Mouse (Mus musculus) liver, embryonic 14.5 days (tissue): ENCODE data around the gene Rufy3. TPM values are rescaled to one million over a fixed set of nuclear protein-coding genes. Genes with fewer than 3 reads are reported as not detected.

Source experiments
- ATAC-seq: fragments of 200-750 bp; cut with Nextera tagmentation; 2 replicates; pipeline ENCODE4 v1.8.0; 2017; ENCODE audit warnings: moderate number of reproducible peaks, mild to moderate bottlenecking, moderate library complexity; ENCODE audit not compliant: insufficient read depth
- DNase-seq, 3 experiments: peaks; one replicate each; pipeline ENCODE4 v3.0.0-alpha.2; 2012 to 2013; ENCODE audit warnings: low read depth in 3 of 3, low spot score in 3 of 3
- H3K27ac ChIP-seq: fragments of 300-500 bp; sonication (generic); 2 replicates; pipeline ENCODE4 v1.5.1; 2014; ENCODE audit warnings: moderate library complexity, mild to moderate bottlenecking, control low read depth, inconsistent platforms
- H3K27me3 ChIP-seq: fragments of 300-500 bp; sonication (generic); 2 replicates; pipeline ENCODE4 v1.6.1; 2014; ENCODE audit warnings: mild to moderate bottlenecking, low read length, moderate library complexity; ENCODE audit not compliant: control insufficient read depth, insufficient read depth
- H3K36me3 ChIP-seq: fragments of 300-500 bp; sonication (generic); replicated peaks from 2 replicates; pipeline ENCODE4 v1.6.1; 2014; ENCODE audit warnings: low read depth; ENCODE audit not compliant: control insufficient read depth, insufficient read depth
- H3K4me1 ChIP-seq, 2 experiments: fragments of 200-500 bp in 1 of 2; fragments of 300-500 bp in 1 of 2; sonication (generic) in 1 of 2; replicated peaks; 2 replicates each; pipeline ENCODE4 v1.6.1; 2012 to 2014; ENCODE audit warnings: antibody characterized with exemption in 1 of 2, inconsistent platforms in 1 of 2, low read length in 1 of 2; ENCODE audit not compliant: control insufficient read depth in 2 of 2, insufficient read depth in 2 of 2
- H3K4me2 ChIP-seq: fragments of 300-500 bp; sonication (generic); 2 replicates; pipeline ENCODE4 v1.6.1; 2014; ENCODE audit warnings: low read depth, mild to moderate bottlenecking, control low read depth, moderate library complexity
- H3K4me3 ChIP-seq, 2 experiments: fragments of 200-500 bp in 1 of 2; fragments of 300-500 bp in 1 of 2; sonication (generic) in 1 of 2; 2 replicates each; pipeline ENCODE4 v1.5.1; 2012 to 2014; ENCODE audit warnings: low read depth in 2 of 2, low read length in 2 of 2, mild to moderate bottlenecking in 2 of 2, control low read depth in 1 of 2, inconsistent platforms in 1 of 2, moderate library complexity in 1 of 2; ENCODE audit not compliant: insufficient read depth in 1 of 2
- H3K9ac ChIP-seq: fragments of 300-500 bp; sonication (generic); replicated peaks from 2 replicates; pipeline ENCODE4 v1.6.1; 2014; ENCODE audit warnings: mild to moderate bottlenecking, control low read depth, moderate library complexity
- H3K9me3 ChIP-seq: fragments of 300-500 bp; sonication (generic); 2 replicates; pipeline ENCODE4 v1.6.1; 2016; ENCODE audit warnings: low read length, mixed read lengths; ENCODE audit not compliant: control insufficient read depth
- CTCF ChIP-seq: IDR thresholded peaks from 2 replicates; pipeline ENCODE4 v1.5.1; 2016; ENCODE audit warnings: antibody characterized with exemption, low read depth, control low read depth
- EP300 ChIP-seq: IDR thresholded peaks from 2 replicates; pipeline ENCODE4 v1.6.1; 2016; ENCODE audit warnings: antibody characterized with exemption, low read depth
- WGBS: fragments of 180-500 bp; shearing (Covaris S2); extraction: QIAGEN DNeasy Blood & Tissue Kit; methylation state at CpG from one replicate; pipeline ENCODE4 v1.1.7; 2014; ENCODE audit not compliant: insufficient replicate concordance; 5-methylcytosine and 5-hydroxymethylcytosine counted together
- polyA plus RNA-seq, 2 experiments: library from polyadenylated mRNA; depleted of rRNA in 1 of 2; stranded (reverse) in 1 of 2; unstranded in 1 of 2; fragments of >200 nt; fragmentation: Nextera tagmentation in 1 of 2; extraction: Ambion mirVana in 1 of 2; gene quantifications; 2 replicates each; pipeline versions ENCODE4 v1.2.1 to v1.2.3; 2012 to 2014

Gene Rufy3
- polyA plus RNA-seq, 2 experiments, result 3.5 to 4.1 TPM

- Histone ChIP-seq H3K9me3 (no peaks in the 10 kb centered on the region), H3K4me2 (no peak overlapping the region), H3K36me3 (no peaks in the 10 kb centered on the region), H3K9ac (no peak overlapping the region), H3K4me3 (no peak overlapping the region), H3K27ac (no peak overlapping the region), H3K27me3 (no peaks in the 10 kb centered on the region), H3K4me1 (no peaks in the 10 kb centered on the region)
- TF ChIP-seq EP300 (no peak), CTCF (no peak)
- DNase-seq, result no peak
- no peak for ATAC-seq
- 61% methylated on average over 3 of the region's 3 CpGs for WGBS
Measured at GRCm38 (mm10) chr5:88575506-88576338, 10.9 kb downstream of the Rufy3 start.

GRCm38 (mm10) chr5:88580681-88581080 lies 15.8 kb downstream of the Rufy3 start:
- H3K9me3 ChIP-seq, result no peaks in the 10 kb centered on the region
- no peak overlapping the region for H3K4me3 ChIP-seq
- ATAC-seq (no peak), DNase-seq (no peak)
- H3K27me3 ChIP-seq, result no peaks in the 10 kb centered on the region
- no peak overlapping the region for H3K27ac ChIP-seq
- H3K4me2 ChIP-seq, result no peak overlapping the region
- no peak overlapping the region for H3K9ac ChIP-seq
- peaks cover 0 to 2% of the 10 kb centered on the region in 2 experiments; a peak in 1 of 4 replicates for H3K4me1 ChIP-seq
- no peaks in the 10 kb centered on the region for H3K36me3 ChIP-seq
- 53% methylated on average over 10 of the region's 10 CpGs for WGBS
- TF ChIP-seq EP300, result no peak
- TF ChIP-seq CTCF, result no peak

GRCm38 (mm10) chr5:88581343-88581742 lies 16.5 kb downstream of the Rufy3 start:
- no peaks in the 10 kb centered on the region for H3K36me3 ChIP-seq
- no peak for ATAC-seq
- DNase-seq, result no peak
- no peak overlapping the region for H3K4me3 ChIP-seq
- no peak overlapping the region for H3K27ac ChIP-seq
- WGBS, result 88% methylated on average over 6 of the region's 6 CpGs
- no peak overlapping the region for H3K4me2 ChIP-seq
- H3K4me1 ChIP-seq, result peaks cover 0 to 2% of the 10 kb centered on the region in 2 experiments; a peak in 1 of 4 replicates
- H3K27me3 ChIP-seq, result no peaks in the 10 kb centered on the region
- H3K9me3 ChIP-seq, result no peaks in the 10 kb centered on the region
- TF ChIP-seq CTCF (no peak), EP300 (no peak)
- H3K9ac ChIP-seq, result no peak overlapping the region

DNA sequence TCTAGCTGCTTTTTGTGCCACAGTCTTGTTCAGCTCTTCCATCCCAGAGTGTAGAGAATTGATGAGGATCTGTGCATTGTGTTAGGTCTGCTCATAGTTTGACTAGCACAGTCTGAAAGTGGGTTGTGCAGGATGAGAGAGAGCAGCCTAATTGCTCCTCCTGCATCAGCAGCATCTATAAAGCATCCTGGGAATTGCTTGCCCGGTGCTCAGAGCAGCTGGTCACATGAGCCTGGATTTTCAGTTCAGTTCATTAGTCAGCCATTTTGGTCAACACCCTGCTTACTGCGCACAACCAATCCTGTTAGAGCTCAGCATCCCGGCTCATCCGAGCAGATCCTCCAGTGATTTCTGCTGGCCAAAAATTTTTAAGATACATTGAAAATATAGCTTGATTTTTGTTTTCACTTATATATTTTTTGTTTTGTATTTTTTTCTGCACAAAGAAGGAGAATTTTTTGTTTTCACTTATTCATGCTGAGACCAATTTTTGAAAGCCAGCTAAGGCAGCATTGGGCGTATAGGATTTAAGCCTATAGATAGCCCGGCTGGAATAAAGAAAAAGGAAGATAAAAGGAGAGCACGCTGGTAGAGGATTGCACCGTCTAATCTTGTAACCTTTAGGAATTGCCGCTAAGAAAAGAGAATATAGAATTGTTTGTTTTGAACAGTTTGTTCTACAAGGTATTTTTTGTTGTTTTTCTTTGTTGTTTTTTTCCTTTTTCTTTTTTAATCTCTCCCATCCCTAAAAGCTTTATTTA lies 18.6 kb downstream of the Rufy3 start:
- WGBS, result 61% methylated on average over 9 of the region's 9 CpGs
- TF ChIP-seq CTCF (no peak), EP300 (no peak)
- ATAC-seq, result no peak

GRCm38 (mm10) chr5:88584061-88584460 lies 19.2 kb downstream of the Rufy3 start:
- Histone ChIP-seq H3K9ac (no peak overlapping the region), H3K27me3 (no peaks in the 10 kb centered on the region), H3K9me3 (no peaks in the 10 kb centered on the region), H3K36me3 (no peaks in the 10 kb centered on the region), H3K4me3 (no peak overlapping the region), H3K4me2 (no peak overlapping the region), H3K27ac (no peak overlapping the region), H3K4me1 (peaks cover 2 to 8% of the 10 kb centered on the region in 2 experiments; a peak in 2 of 4 replicates)
- no peak for TF ChIP-seq EP300
- no peak for TF ChIP-seq CTCF
- ATAC-seq (no peak), DNase-seq (no peak)
- WGBS, result 45% methylated on average over 9 of the region's 9 CpGs

More for the DNA sequence above, 18.6 kb downstream of the Rufy3 start:
- Histone ChIP-seq H3K27ac (no peak overlapping the region), H3K9ac (no peak overlapping the region), H3K36me3 (no peaks in the 10 kb centered on the region), H3K27me3 (no peaks in the 10 kb centered on the region), H3K4me3 (no peak overlapping the region), H3K4me1 (peaks cover 2 to 8% of the 10 kb centered on the region in 2 experiments; a peak in 2 of 4 replicates), H3K4me2 (no peak overlapping the region), H3K9me3 (no peaks in the 10 kb centered on the region)
- no peak for DNase-seq
